Mouse (Mus musculus): ENCODE measurements around the gene Iqgap1. TPM values are rescaled to one million over a fixed set of nuclear protein-coding genes. Genes with fewer than 3 reads are reported as not detected.
A peak's percentile ranks its signal among the peaks of the same experiment; 100 is the strongest.

Gene Iqgap1
- total and polyA plus RNA-seq, 2 experiments from 2014 or later: 23.6 to 39.8 TPM

- no peak for TF ChIP-seq CTCF (IDR thresholded peaks at IDR 0.05; ENCODE audit: low read depth)
- no peak for TF ChIP-seq EP300 (IDR thresholded peaks at IDR 0.05; ENCODE audit: low read depth)
- H3K9ac ChIP-seq (replicated peaks; ENCODE audit: low read depth, low read length): no peak overlapping the region
- peaks cover 9% of the 10 kb centered on the region for H3K36me3 ChIP-seq (replicated peaks; ENCODE audit: control insufficient read depth, insufficient read depth, low read length)
- ATAC-seq (ENCODE audit: insufficient read depth, low read depth) (no peak), DNase-seq (ENCODE audit: low spot score) (no peak)
- H3K4me2 ChIP-seq (ENCODE audit: low read depth, low read length): no peak overlapping the region
- H3K27ac ChIP-seq (ENCODE audit: low read depth): no peak overlapping the region
- no peak overlapping the region for H3K4me3 ChIP-seq (ENCODE audit: low read depth, low read length)
- 93% methylated on average over 6 of the region's 6 CpGs for WGBS
- H3K4me1 ChIP-seq (ENCODE audit: control insufficient read depth, insufficient read depth): peaks cover 13% of the 10 kb centered on the region
- no peaks in the 10 kb centered on the region for H3K9me3 ChIP-seq (replicated peaks; ENCODE audit: control insufficient read depth, low read length)
- no peaks in the 10 kb centered on the region for H3K27me3 ChIP-seq (ENCODE audit: control insufficient read depth, insufficient read depth, low read length)
Observed at GRCm38 (mm10) chr7:80670889-80671288, 154.9 kb downstream of the Iqgap1 start.

DNA sequence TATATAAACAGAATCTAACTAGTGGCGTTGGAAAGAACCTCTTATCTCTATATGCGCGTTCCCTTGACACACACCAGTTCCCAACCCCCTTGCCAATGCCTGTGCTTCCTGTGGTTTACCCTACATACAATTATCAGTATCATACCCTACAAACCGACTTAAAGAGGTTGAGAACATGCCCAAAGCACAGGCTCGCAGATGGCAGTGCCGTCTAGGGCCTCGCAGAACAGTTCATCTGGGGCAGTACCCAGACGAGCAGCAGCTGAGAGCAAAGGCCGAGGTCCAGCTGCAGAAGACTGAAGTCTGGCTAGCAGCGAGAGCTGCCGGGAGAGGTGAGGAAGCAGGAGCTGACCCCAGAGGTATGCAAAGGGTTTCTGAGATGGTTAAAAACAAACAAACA is 158.6 kb downstream of the Iqgap1 start:
- Histone ChIP-seq H3K36me3 (replicated peaks; ENCODE audit: control insufficient read depth, insufficient read depth, low read length) (no peaks in the 10 kb centered on the region), H3K27ac (ENCODE audit: low read depth) (peak overlapping the region; percentile 87), H3K27me3 (ENCODE audit: control insufficient read depth, insufficient read depth, low read length) (no peaks in the 10 kb centered on the region), H3K9me3 (replicated peaks; ENCODE audit: control insufficient read depth, low read length) (no peaks in the 10 kb centered on the region), H3K9ac (replicated peaks; ENCODE audit: low read depth, low read length) (no peak overlapping the region), H3K4me3 (ENCODE audit: low read depth, low read length) (no peak overlapping the region), H3K4me2 (ENCODE audit: low read depth, low read length) (peak overlapping the region; percentile 20; the same call in 1 of the 2 replicates), H3K4me1 (ENCODE audit: control insufficient read depth, insufficient read depth) (peaks cover 18% of the 10 kb centered on the region)
- TF ChIP-seq CTCF (IDR thresholded peaks at IDR 0.05; ENCODE audit: low read depth) (no peak), EP300 (IDR thresholded peaks at IDR 0.05; ENCODE audit: low read depth) (no peak)
- WGBS: 13% methylated on average over 11 of the region's 11 CpGs
- ATAC-seq (ENCODE audit: insufficient read depth, low read depth) (peak; percentile 34; the same call in 1 of the 2 replicates), DNase-seq (ENCODE audit: low spot score) (no peak)

- Histone ChIP-seq H3K4me3 (ENCODE audit: low read depth, low read length) (no peak overlapping the region), H3K9ac (replicated peaks; ENCODE audit: low read depth, low read length) (no peak overlapping the region; the same call in 1 of the 2 replicates), H3K4me2 (ENCODE audit: low read depth, low read length) (peak overlapping the region; percentile 20), H3K27me3 (ENCODE audit: control insufficient read depth, insufficient read depth, low read length) (no peaks in the 10 kb centered on the region), H3K9me3 (replicated peaks; ENCODE audit: control insufficient read depth, low read length) (no peaks in the 10 kb centered on the region), H3K4me1 (ENCODE audit: control insufficient read depth, insufficient read depth) (peaks cover 20% of the 10 kb centered on the region), H3K36me3 (replicated peaks; ENCODE audit: control insufficient read depth, insufficient read depth, low read length) (no peaks in the 10 kb centered on the region), H3K27ac (ENCODE audit: low read depth) (peak overlapping the region; percentile 87)
- TF ChIP-seq EP300 (IDR thresholded peaks at IDR 0.05; ENCODE audit: low read depth) (no peak), CTCF (IDR thresholded peaks at IDR 0.05; ENCODE audit: low read depth) (no peak)
- 31% methylated on average over 10 of the region's 10 CpGs for WGBS
- DNase-seq (ENCODE audit: low spot score) (peak; percentile 84), ATAC-seq (ENCODE audit: insufficient read depth, low read depth) (peak; percentile 91)
Observed at GRCm38 (mm10) chr7:80666198-80666915, 159.4 kb downstream of the Iqgap1 start.

Other genes starting within 250 kb of the Iqgap1 start
- 9.4 and 24.9 TPM in 2 replicates for gene Crtc3, start 137.1 kb downstream of the Iqgap1 start, total RNA-seq (2014; rRNA removed; ENCODE audit: low replicate concordance)
- gene Crtc3, start 137.1 kb downstream of the Iqgap1 start, polyA plus RNA-seq (2015; fragmentation: Nextera tagmentation; extraction: Ambion mirVana): 10.5 and 11.4 TPM in 2 replicates
- gene Zscan2, start 34.9 kb upstream of the Iqgap1 start, total RNA-seq (2014; rRNA removed; ENCODE audit: low replicate concordance): 3.7 and 22.0 TPM in 2 replicates
- 1.3 and 2.0 TPM in 2 replicates for gene Zscan2, start 34.9 kb upstream of the Iqgap1 start, polyA plus RNA-seq (2015; fragmentation: Nextera tagmentation; extraction: Ambion mirVana)
- 22.4 and 23.2 TPM in 2 replicates for gene Wdr73, start 75.3 kb upstream of the Iqgap1 start, total RNA-seq (2014; rRNA removed; ENCODE audit: low replicate concordance)
- 11.4 and 12.4 TPM in 2 replicates for gene Wdr73, start 75.3 kb upstream of the Iqgap1 start, polyA plus RNA-seq (2015; fragmentation: Nextera tagmentation; extraction: Ambion mirVana)
- 5.5 and 17.6 TPM in 2 replicates for gene Nmb, start 79.1 kb upstream of the Iqgap1 start, total RNA-seq (2014; rRNA removed; ENCODE audit: low replicate concordance)
- 4.2 and 4.4 TPM in 2 replicates for gene Nmb, start 79.1 kb upstream of the Iqgap1 start, polyA plus RNA-seq (2015; fragmentation: Nextera tagmentation; extraction: Ambion mirVana)
- 79.2 and 118 TPM in 2 replicates for gene Sec11a, start 121.8 kb upstream of the Iqgap1 start, total RNA-seq (2014; rRNA removed; ENCODE audit: low replicate concordance)
- 104 and 110 TPM in 2 replicates for gene Sec11a, start 121.8 kb upstream of the Iqgap1 start, polyA plus RNA-seq (2015; fragmentation: Nextera tagmentation; extraction: Ambion mirVana)
- 23.7 and 37.0 TPM in 2 replicates for gene Zfp592, start 167.7 kb upstream of the Iqgap1 start, total RNA-seq (2014; rRNA removed; ENCODE audit: low replicate concordance)
- 3.9 and 4.1 TPM in 2 replicates for gene Zfp592, start 167.7 kb upstream of the Iqgap1 start, polyA plus RNA-seq (2015; fragmentation: Nextera tagmentation; extraction: Ambion mirVana)
- gene Alpk3, start 231.6 kb upstream of the Iqgap1 start, total RNA-seq (2014; rRNA removed; ENCODE audit: low replicate concordance): 42.9 and 70.8 TPM in 2 replicates
- 18.3 and 19.1 TPM in 2 replicates for gene Alpk3, start 231.6 kb upstream of the Iqgap1 start, polyA plus RNA-seq (2015; fragmentation: Nextera tagmentation; extraction: Ambion mirVana)

All from heart, postnatal 0 days (tissue).